8 mouse cellular contexts compared by ENCODE assay signal in genomic region chr14:55826551-55827340, GRCm38 (mm10). TPM values are rescaled to one million over a fixed set of nuclear protein-coding genes. Genes with fewer than 3 reads are reported as not detected.
DNase-seq lines count a peak whose midpoint lies in the region; ATAC-seq and TF ChIP-seq lines count a peak whose summit lies in the region.

No protein-coding gene starts in this region.

- DNase-seq in layer of hippocampus, adult 2 months (ENCODE audit: low spot score in 2 of 2), result no peak
- DNase-seq in layer of hippocampus, adult 11-12 months (ENCODE audit: low spot score), result no peak
- DNase-seq in limb, embryonic 14.5 days (ENCODE audit: low spot score), result no peak
- DNase-seq in layer of hippocampus, adult 9-10 months (ENCODE audit: low spot score), result no peak
- DNase-seq in right cerebral cortex, postnatal 36 days (ENCODE audit: low spot score in 2 of 2), result no peak

- WGBS in embryonic facial prominence, embryonic 12.5 days, result 5% methylated on average over 41 of the region's 41 CpGs
- WGBS in heart, embryonic 14.5 days, result 27% methylated on average over 41 of the region's 41 CpGs
- 6% methylated on average over 41 of the region's 41 CpGs for WGBS in limb, embryonic 14.5 days
- WGBS in stomach, embryonic 16.5 days, result 23% methylated on average over 41 of the region's 41 CpGs

- no peak for TF ChIP-seq POLR2A in limb, embryonic 14.5 days (IDR thresholded peaks at IDR 0.05; ENCODE audit: borderline replicate concordance, extremely low read depth, insufficient read depth, insufficient read length)

- peak overlapping the region; percentile 93 for H3K9ac ChIP-seq in embryonic facial prominence, embryonic 12.5 days
- H3K9ac ChIP-seq in heart, embryonic 14.5 days (ENCODE audit: low read length), result peak overlapping the region; percentile 80
- H3K9ac ChIP-seq in limb, embryonic 14.5 days (ENCODE audit: low read depth, low read length, severe bottlenecking), result peak overlapping the region; percentile 97
- peak overlapping the region; percentile 78 for H3K9ac ChIP-seq in stomach, embryonic 16.5 days (ENCODE audit: low read length)

- no peak for TF ChIP-seq CTCF in layer of hippocampus, adult 2 months (conservative IDR thresholded peaks at IDR 0.05)

- no peak overlapping the region for H3K27ac ChIP-seq in layer of hippocampus, adult 2 months
- peak overlapping the region; percentile 100 for H3K27ac ChIP-seq in embryonic facial prominence, embryonic 12.5 days
- H3K27ac ChIP-seq in heart, embryonic 14.5 days (replicated peaks in 1 of 2; ENCODE audit: control insufficient read depth in 1 of 2, insufficient read depth in 1 of 2, low read depth in 2 of 2, low read length in 2 of 2), result no peak overlapping the region
- peak overlapping the region; percentile 58; the same call in 1 of the 2 replicates for H3K27ac ChIP-seq in limb, embryonic 14.5 days (replicated peaks; ENCODE audit: low read depth, low read length)
- H3K27ac ChIP-seq in stomach, embryonic 16.5 days (ENCODE audit: low read length), result no peak overlapping the region

- peaks cover 50% of the 10 kb centered on the region for H3K36me3 ChIP-seq in embryonic facial prominence, embryonic 12.5 days
- peaks cover 14% of the 10 kb centered on the region for H3K36me3 ChIP-seq in heart, embryonic 14.5 days (ENCODE audit: control insufficient read depth, insufficient read depth, low read length)
- H3K36me3 ChIP-seq in limb, embryonic 14.5 days (ENCODE audit: control insufficient read depth, insufficient read depth, low read length), result peaks cover 56% of the 10 kb centered on the region
- H3K36me3 ChIP-seq in stomach, embryonic 16.5 days (ENCODE audit: control insufficient read depth, insufficient read depth, low read length), result peaks cover 4% of the 10 kb centered on the region

- H3K4me1 ChIP-seq in embryonic facial prominence, embryonic 12.5 days, result peaks cover 40% of the 10 kb centered on the region
- peaks cover 26% of the 10 kb centered on the region in 2 experiments for H3K4me1 ChIP-seq in heart, embryonic 14.5 days (ENCODE audit: control insufficient read depth in 2 of 2, insufficient read depth in 2 of 2, low read length in 2 of 2)
- H3K4me1 ChIP-seq in limb, embryonic 14.5 days (ENCODE audit: control insufficient read depth, insufficient read depth, low read length), result peaks cover 22% of the 10 kb centered on the region
- H3K4me1 ChIP-seq in stomach, embryonic 16.5 days (ENCODE audit: control insufficient read depth, insufficient read depth, low read length), result peaks cover 18% of the 10 kb centered on the region; the same call in 1 of the 2 replicates

- ATAC-seq in embryonic facial prominence, embryonic 12.5 days (ENCODE audit: insufficient number of reproducible peaks, insufficient read depth, low FRiP score, low TSS enrichment), result no peak
- ATAC-seq in heart, embryonic 14.5 days (ENCODE audit: insufficient number of reproducible peaks, insufficient read depth, low FRiP score, low read depth), result no peak
- ATAC-seq in limb, embryonic 14.5 days (ENCODE audit: low FRiP score, low read depth), result no peak
- ATAC-seq in stomach, embryonic 16.5 days (ENCODE audit: insufficient read depth, low FRiP score), result no peak

- H3K4me3 ChIP-seq in layer of hippocampus, adult 2 months, result peak overlapping the region; percentile 22; the same call in 1 of the 2 replicates
- H3K4me3 ChIP-seq in embryonic facial prominence, embryonic 12.5 days, result peak overlapping the region; percentile 85
- peak overlapping the region; percentile 59 to 64 for H3K4me3 ChIP-seq in heart, embryonic 14.5 days (ENCODE audit: control insufficient read depth in 1 of 2, insufficient read depth in 1 of 2, low read depth in 1 of 2, low read length in 2 of 2)
- peak overlapping the region; percentile 96 for H3K4me3 ChIP-seq in limb, embryonic 14.5 days (replicated peaks; ENCODE audit: low read length)
- peak overlapping the region; percentile 60 for H3K4me3 ChIP-seq in stomach, embryonic 16.5 days (replicated peaks; ENCODE audit: low read length)

- no peaks in the 10 kb centered on the region for H3K9me3 ChIP-seq in embryonic facial prominence, embryonic 12.5 days
- no peaks in the 10 kb centered on the region for H3K9me3 ChIP-seq in heart, embryonic 14.5 days (ENCODE audit: control insufficient read depth, low read length)
- no peaks in the 10 kb centered on the region for H3K9me3 ChIP-seq in limb, embryonic 14.5 days (ENCODE audit: control insufficient read depth, low read length)
- no peaks in the 10 kb centered on the region for H3K9me3 ChIP-seq in stomach, embryonic 16.5 days (replicated peaks; ENCODE audit: control insufficient read depth, low read length)

- H3K27me3 ChIP-seq in embryonic facial prominence, embryonic 12.5 days, result no peaks in the 10 kb centered on the region
- H3K27me3 ChIP-seq in heart, embryonic 14.5 days (ENCODE audit: control insufficient read depth, insufficient read depth, low read length), result 0 out of 2 replicates have a peak, but pooled peaks cover 6% of the 10 kb centered on the region
- no peaks in the 10 kb centered on the region for H3K27me3 ChIP-seq in limb, embryonic 14.5 days (ENCODE audit: control insufficient read depth, insufficient read depth, low read length)
- no peaks in the 10 kb centered on the region for H3K27me3 ChIP-seq in stomach, embryonic 16.5 days (ENCODE audit: control insufficient read depth, insufficient read depth, low read length)

- peak overlapping the region; percentile 98 for H3K4me2 ChIP-seq in embryonic facial prominence, embryonic 12.5 days (replicated peaks)
- peak overlapping the region; percentile 82 for H3K4me2 ChIP-seq in heart, embryonic 14.5 days (ENCODE audit: low read length)
- peak overlapping the region; percentile 94 for H3K4me2 ChIP-seq in limb, embryonic 14.5 days (replicated peaks; ENCODE audit: low read depth, low read length, severe bottlenecking)
- peak overlapping the region; percentile 83 for H3K4me2 ChIP-seq in stomach, embryonic 16.5 days (ENCODE audit: low read depth, low read length)

RNA-seq across cellular contexts. Expression of gene Nfatc4, which starts 3.8 kb away (rescaled TPM):
- 1 to 10 TPM; 2.6 TPM for total RNA-seq in layer of hippocampus, adult 2 months (2021)
- polyA plus RNA-seq in embryonic facial prominence, embryonic 12.5 days (2016; fragmentation: Nextera tagmentation; extraction: Ambion mirVana), result 154 and 161 TPM in 2 replicates
- polyA plus RNA-seq in heart, embryonic 14.5 days (2014; fragmentation: Nextera tagmentation; extraction: Ambion mirVana), result 7.6 and 11.0 TPM in 2 replicates
- polyA plus RNA-seq in limb, embryonic 14.5 days (2012; rRNA removed), result 171 and 233 TPM in 2 replicates
- 83.5 and 114 TPM in 2 replicates for polyA plus RNA-seq in limb, embryonic 14.5 days (2014; fragmentation: Nextera tagmentation; extraction: Ambion mirVana)
- polyA plus RNA-seq in stomach, embryonic 16.5 days (2015; fragmentation: Nextera tagmentation; extraction: Ambion mirVana), result 32.9 and 33.9 TPM in 2 replicates

RNA-seq across cellular contexts. Expression of gene Nynrin, which starts 27.1 kb away (rescaled TPM):
- total RNA-seq in layer of hippocampus, adult 2 months (2021), result 1 to 10 TPM; 7.9 to 8.9 TPM
- polyA plus RNA-seq in embryonic facial prominence, embryonic 12.5 days (2016; fragmentation: Nextera tagmentation; extraction: Ambion mirVana), result 41.4 and 41.7 TPM in 2 replicates
- 11.0 and 12.4 TPM in 2 replicates for polyA plus RNA-seq in heart, embryonic 14.5 days (2014; fragmentation: Nextera tagmentation; extraction: Ambion mirVana)
- 41.0 and 49.5 TPM in 2 replicates for polyA plus RNA-seq in limb, embryonic 14.5 days (2012; rRNA removed)
- polyA plus RNA-seq in limb, embryonic 14.5 days (2014; fragmentation: Nextera tagmentation; extraction: Ambion mirVana), result 20.6 and 23.6 TPM in 2 replicates
- 18.0 and 19.3 TPM in 2 replicates for polyA plus RNA-seq in stomach, embryonic 16.5 days (2015; fragmentation: Nextera tagmentation; extraction: Ambion mirVana)

RNA-seq across cellular contexts. Expression of gene Ripk3, which starts 38.1 kb away (rescaled TPM):
- total RNA-seq in layer of hippocampus, adult 2 months (2021), result 1 to 10 TPM; 1.2 to 2.9 TPM
- 45.5 and 50.3 TPM in 2 replicates for polyA plus RNA-seq in embryonic facial prominence, embryonic 12.5 days (2016; fragmentation: Nextera tagmentation; extraction: Ambion mirVana)
- polyA plus RNA-seq in heart, embryonic 14.5 days (2014; fragmentation: Nextera tagmentation; extraction: Ambion mirVana), result 13.6 and 16.1 TPM in 2 replicates
- 35.9 and 41.4 TPM in 2 replicates for polyA plus RNA-seq in limb, embryonic 14.5 days (2012; rRNA removed)
- 30.5 and 37.6 TPM in 2 replicates for polyA plus RNA-seq in limb, embryonic 14.5 days (2014; fragmentation: Nextera tagmentation; extraction: Ambion mirVana)
- polyA plus RNA-seq in stomach, embryonic 16.5 days (2015; fragmentation: Nextera tagmentation; extraction: Ambion mirVana), result 32.7 and 34.4 TPM in 2 replicates

RNA-seq across cellular contexts. Expression of gene Adcy4, which starts 42.9 kb away (rescaled TPM):
- 1 to 10 TPM; 4.4 to 5.6 TPM for total RNA-seq in layer of hippocampus, adult 2 months (2021)
- polyA plus RNA-seq in embryonic facial prominence, embryonic 12.5 days (2016; fragmentation: Nextera tagmentation; extraction: Ambion mirVana), result 21.3 and 24.2 TPM in 2 replicates
- polyA plus RNA-seq in heart, embryonic 14.5 days (2014; fragmentation: Nextera tagmentation; extraction: Ambion mirVana), result 14.8 and 17.7 TPM in 2 replicates
- polyA plus RNA-seq in limb, embryonic 14.5 days (2012; rRNA removed), result 32.4 and 35.0 TPM in 2 replicates
- polyA plus RNA-seq in limb, embryonic 14.5 days (2014; fragmentation: Nextera tagmentation; extraction: Ambion mirVana), result 16.8 and 17.8 TPM in 2 replicates
- 7.7 and 8.2 TPM in 2 replicates for polyA plus RNA-seq in stomach, embryonic 16.5 days (2015; fragmentation: Nextera tagmentation; extraction: Ambion mirVana)

RNA-seq across cellular contexts. Expression of gene Cbln3, which starts 57.4 kb away (rescaled TPM):
- under 1 TPM; 0.32 to 0.54 TPM for total RNA-seq in layer of hippocampus, adult 2 months (2021)
- polyA plus RNA-seq in embryonic facial prominence, embryonic 12.5 days (2016; fragmentation: Nextera tagmentation; extraction: Ambion mirVana), result 0.28 and 0.42 TPM in 2 replicates
- 0.24 and 0.61 TPM in 2 replicates for polyA plus RNA-seq in heart, embryonic 14.5 days (2014; fragmentation: Nextera tagmentation; extraction: Ambion mirVana)
- 1.0 and 1.3 TPM in 2 replicates for polyA plus RNA-seq in limb, embryonic 14.5 days (2012; rRNA removed)
- polyA plus RNA-seq in limb, embryonic 14.5 days (2014; fragmentation: Nextera tagmentation; extraction: Ambion mirVana), result 0.25 and 0.54 TPM in 2 replicates
- 0.45 and 0.66 TPM in 2 replicates for polyA plus RNA-seq in stomach, embryonic 16.5 days (2015; fragmentation: Nextera tagmentation; extraction: Ambion mirVana)

Comparison
In these comparisons a context has a peak if more than half of its experiments do, and no peak if none do; other contexts are left out.
1. H3K27ac ChIP-seq: peak in embryonic facial prominence, embryonic 12.5 days (single experiment) and limb, embryonic 14.5 days (single experiment); none in layer of hippocampus, adult 2 months (single experiment), heart, embryonic 14.5 days (0 of 2) and stomach, embryonic 16.5 days (single experiment).
2. H3K4me3 ChIP-seq: peak in every context shown above with its lines; median percentile 96 in limb, embryonic 14.5 days; 85 in embryonic facial prominence, embryonic 12.5 days; 62 in heart, embryonic 14.5 days; 60 in stomach, embryonic 16.5 days; 22 in layer of hippocampus, adult 2 months.
3. Peak in every context shown above with its lines, with median percentiles within 50 percentile points of each other: H3K4me2 ChIP-seq and H3K9ac ChIP-seq.